Mouse (Mus musculus): ENCODE measurements around the gene Slc7a11. TPM values are rescaled to one million over a fixed set of nuclear protein-coding genes. Genes with fewer than 3 reads are reported as not detected.

Slc7a11 gene
- total RNA-seq (2014; fragmentation: Nextera tagmentation) (0.38 and 0.44 TPM in 2 replicates), total RNA-seq (2017) (0.87 and 0.98 TPM in 2 replicates), polyA plus RNA-seq (2012) (0.03 and 0.04 TPM in 2 replicates)

DNA sequence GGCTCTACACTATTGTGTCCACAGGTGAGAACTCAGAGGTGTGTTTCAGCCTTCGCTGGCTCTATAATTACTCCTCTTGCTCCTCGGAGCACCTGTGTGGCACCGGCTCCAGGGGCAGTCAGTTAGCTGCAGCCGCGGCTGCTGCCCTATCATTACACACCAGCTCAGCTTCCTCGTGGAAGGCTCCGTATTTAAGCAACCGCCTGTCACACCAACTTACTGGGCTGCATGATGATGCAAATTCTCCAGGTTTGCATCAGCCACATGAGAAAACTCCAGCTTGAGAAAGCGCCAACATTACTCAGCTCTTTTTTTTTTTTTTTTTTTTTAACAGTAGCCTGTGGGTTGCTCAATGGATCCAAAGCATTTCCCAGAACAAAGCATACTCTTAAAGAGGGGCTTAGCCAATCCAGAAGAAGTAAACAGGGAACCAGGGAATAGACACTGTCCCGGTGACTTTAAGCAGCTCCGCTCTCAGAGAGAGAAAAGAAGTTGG is at the start of gene Slc7a11:
Slc7a11 (minus strand) TSS at position 194 of the 496 bp plus-strand sequence.
- peak within 1 kb of the TSS; percentile 52; the same call in 1 of the 2 replicates for H3K4me3 ChIP-seq (ENCODE audit: low read depth, low read length)
- peak; percentile 55 for ATAC-seq (ENCODE audit: extremely low read depth, insufficient number of reproducible peaks, low FRiP score, poor library complexity, severe bottlenecking)
- no peaks in the 10 kb centered on the region for H3K9me3 ChIP-seq (replicated peaks)
- no peaks in the 10 kb centered on the region for H3K27me3 ChIP-seq (ENCODE audit: insufficient read depth, low read length)
- no peaks in the 10 kb centered on the region for H3K36me3 ChIP-seq (replicated peaks)
- TF ChIP-seq GATA2 (IDR thresholded peaks at IDR 0.05; ENCODE audit: borderline replicate concordance, low read depth, low read length) = no peak
- TF ChIP-seq TAL1 (conservative IDR thresholded peaks at IDR 0.05; ENCODE audit: low read depth, low read length) = no peak
- TF ChIP-seq CTCF (IDR thresholded peaks at IDR 0.05; ENCODE audit: low read depth, low read length) = no peak
- TF ChIP-seq POLR2AphosphoS5 (IDR thresholded peaks at IDR 0.05; ENCODE audit: insufficient replicate concordance, low read depth, low read length) = no peak
- no peak for TF ChIP-seq GATA1 (IDR thresholded peaks at IDR 0.05; ENCODE audit: borderline replicate concordance, low read length)
- no peak for DNase-seq (ENCODE audit: low spot score)
- H3K4me1 ChIP-seq (ENCODE audit: insufficient read depth, low read depth, low read length) = no peaks in the 10 kb centered on the region

DNA sequence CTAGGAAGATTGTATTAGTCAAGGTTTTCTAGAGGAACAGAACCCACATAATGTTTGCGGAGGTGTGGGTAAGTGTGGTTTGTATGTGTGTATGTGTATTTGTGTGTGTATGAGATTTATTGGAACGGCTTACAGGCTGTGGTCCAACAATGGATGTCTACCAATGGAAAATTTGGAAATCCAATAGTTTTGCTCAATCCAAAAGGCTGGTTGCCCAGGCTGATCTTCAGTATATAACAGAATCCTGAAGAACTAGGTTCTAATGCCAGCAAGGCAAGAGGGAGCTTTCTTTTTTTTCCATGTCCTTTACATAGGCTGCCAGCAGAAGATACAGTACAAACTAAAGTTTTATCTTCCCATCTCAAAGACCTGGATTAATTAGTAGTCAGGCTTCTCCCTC is 48.3 kb upstream of the Slc7a11 start:
- DNase-seq (ENCODE audit: low spot score) (no peak), ATAC-seq (ENCODE audit: extremely low read depth, insufficient number of reproducible peaks, low FRiP score, poor library complexity, severe bottlenecking) (no peak)
- H3K4me3 ChIP-seq (ENCODE audit: low read depth, low read length) = no peak overlapping the region
- H3K27me3 ChIP-seq (ENCODE audit: insufficient read depth, low read length) = no peaks in the 10 kb centered on the region
- H3K9me3 ChIP-seq (replicated peaks) = no peaks in the 10 kb centered on the region
- TF ChIP-seq GATA1 (IDR thresholded peaks at IDR 0.05; ENCODE audit: borderline replicate concordance, low read length) (no peak), TAL1 (conservative IDR thresholded peaks at IDR 0.05; ENCODE audit: low read depth, low read length) (no peak), POLR2AphosphoS5 (IDR thresholded peaks at IDR 0.05; ENCODE audit: insufficient replicate concordance, low read depth, low read length) (no peak)
- H3K36me3 ChIP-seq (replicated peaks) = no peaks in the 10 kb centered on the region
- H3K4me1 ChIP-seq (ENCODE audit: insufficient read depth, low read depth, low read length) = no peaks in the 10 kb centered on the region

DNA sequence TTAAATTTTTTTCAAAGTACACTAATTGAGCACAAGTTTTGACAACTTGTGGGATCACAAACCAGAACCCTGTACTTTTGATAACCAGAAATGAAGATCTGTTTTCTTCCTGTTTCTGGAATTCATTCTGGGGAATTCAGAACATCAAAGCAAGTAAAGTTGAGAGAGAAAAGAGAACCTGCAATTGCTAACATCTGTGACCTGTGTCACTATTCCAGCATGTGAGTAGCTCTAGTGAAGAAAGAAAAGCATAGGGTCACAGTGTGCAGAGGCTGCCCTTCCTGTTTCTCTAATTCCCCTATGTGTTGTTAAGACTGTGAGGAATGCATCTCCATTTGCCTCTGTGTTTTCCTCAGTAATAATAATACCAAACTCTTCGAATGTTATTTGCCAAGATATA is 40.7 kb upstream of the Slc7a11 start:
- H3K27me3 ChIP-seq (ENCODE audit: insufficient read depth, low read length) = no peaks in the 10 kb centered on the region
- no peaks in the 10 kb centered on the region for H3K9me3 ChIP-seq (replicated peaks)
- H3K36me3 ChIP-seq (replicated peaks) = no peaks in the 10 kb centered on the region
- no peak for ATAC-seq (ENCODE audit: extremely low read depth, insufficient number of reproducible peaks, low FRiP score, poor library complexity, severe bottlenecking)
- no peaks in the 10 kb centered on the region for H3K4me1 ChIP-seq (ENCODE audit: insufficient read depth, low read depth, low read length)
- no peak overlapping the region for H3K4me3 ChIP-seq (ENCODE audit: low read depth, low read length)
- no peak for TF ChIP-seq CTCF (IDR thresholded peaks at IDR 0.05; ENCODE audit: low read depth, low read length)
- TF ChIP-seq POLR2AphosphoS5 (IDR thresholded peaks at IDR 0.05; ENCODE audit: insufficient replicate concordance, low read depth, low read length) = no peak
- no peak for TF ChIP-seq GATA2 (IDR thresholded peaks at IDR 0.05; ENCODE audit: borderline replicate concordance, low read depth, low read length)
- no peak for TF ChIP-seq TAL1 (conservative IDR thresholded peaks at IDR 0.05; ENCODE audit: low read depth, low read length)
- TF ChIP-seq GATA1 (IDR thresholded peaks at IDR 0.05; ENCODE audit: borderline replicate concordance, low read length) = no peak
- no peak for DNase-seq (ENCODE audit: low spot score)

DNA sequence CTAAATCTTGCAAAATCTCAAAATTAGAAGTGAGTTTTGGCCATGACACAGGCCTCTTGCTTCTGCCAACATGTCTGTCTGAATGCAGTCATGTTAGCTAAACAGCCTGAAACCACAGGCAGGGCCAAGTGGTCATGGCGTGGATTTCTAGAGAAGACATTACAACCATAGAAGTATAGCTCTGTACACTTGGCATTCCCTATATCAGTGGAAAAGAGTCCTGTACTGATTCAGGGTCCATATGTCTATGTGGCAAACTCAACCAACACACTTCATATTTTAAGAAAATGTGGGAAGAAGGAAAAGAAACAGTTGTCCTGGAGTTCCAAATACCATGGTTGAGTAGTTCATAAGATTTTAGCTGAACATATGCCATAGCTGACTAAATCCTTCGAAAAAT is 18.8 kb upstream of the Slc7a11 start:
- Histone ChIP-seq H3K4me1 (ENCODE audit: insufficient read depth, low read depth, low read length) (no peaks in the 10 kb centered on the region), H3K4me3 (ENCODE audit: low read depth, low read length) (no peak overlapping the region), H3K27me3 (ENCODE audit: insufficient read depth, low read length) (no peaks in the 10 kb centered on the region), H3K36me3 (replicated peaks) (no peaks in the 10 kb centered on the region), H3K9me3 (replicated peaks) (no peaks in the 10 kb centered on the region; the same call in 1 of the 2 replicates)
- TF ChIP-seq POLR2AphosphoS5 (IDR thresholded peaks at IDR 0.05; ENCODE audit: insufficient replicate concordance, low read depth, low read length) (no peak), GATA1 (IDR thresholded peaks at IDR 0.05; ENCODE audit: borderline replicate concordance, low read length) (no peak)
- DNase-seq (ENCODE audit: low spot score) = no peak
- no peak for ATAC-seq (ENCODE audit: extremely low read depth, insufficient number of reproducible peaks, low FRiP score, poor library complexity, severe bottlenecking)

DNA sequence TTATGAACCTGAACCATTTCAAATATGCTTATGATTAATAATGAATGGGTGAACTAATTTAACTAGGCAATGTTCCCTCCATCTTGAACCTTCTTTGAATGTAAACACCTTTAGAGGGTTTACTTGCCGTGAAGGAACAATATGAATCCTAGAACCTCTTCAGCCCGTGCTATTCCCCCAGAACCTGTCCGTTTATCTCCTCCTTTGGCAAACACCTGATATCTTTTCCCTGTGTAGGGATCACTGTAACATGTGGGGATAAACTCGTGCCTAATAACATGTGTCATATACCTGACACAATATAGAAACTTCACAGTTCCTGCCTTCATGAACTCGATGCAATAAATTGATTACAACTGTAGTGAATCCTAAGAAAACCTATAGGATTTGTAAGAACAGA is 13.7 kb upstream of the Slc7a11 start:
- Histone ChIP-seq H3K9me3 (replicated peaks) (no peaks in the 10 kb centered on the region; the same call in 1 of the 2 replicates), H3K4me1 (ENCODE audit: insufficient read depth, low read depth, low read length) (no peaks in the 10 kb centered on the region), H3K4me3 (ENCODE audit: low read depth, low read length) (no peak overlapping the region), H3K36me3 (replicated peaks) (no peaks in the 10 kb centered on the region), H3K27me3 (ENCODE audit: insufficient read depth, low read length) (no peaks in the 10 kb centered on the region)
- DNase-seq (ENCODE audit: low spot score) (no peak), ATAC-seq (ENCODE audit: extremely low read depth, insufficient number of reproducible peaks, low FRiP score, poor library complexity, severe bottlenecking) (no peak)
- TF ChIP-seq TAL1 (conservative IDR thresholded peaks at IDR 0.05; ENCODE audit: low read depth, low read length) (no peak), GATA2 (IDR thresholded peaks at IDR 0.05; ENCODE audit: borderline replicate concordance, low read depth, low read length) (no peak), POLR2AphosphoS5 (IDR thresholded peaks at IDR 0.05; ENCODE audit: insufficient replicate concordance, low read depth, low read length) (no peak), CTCF (IDR thresholded peaks at IDR 0.05; ENCODE audit: low read depth, low read length) (no peak), GATA1 (IDR thresholded peaks at IDR 0.05; ENCODE audit: borderline replicate concordance, low read length) (no peak)

DNA sequence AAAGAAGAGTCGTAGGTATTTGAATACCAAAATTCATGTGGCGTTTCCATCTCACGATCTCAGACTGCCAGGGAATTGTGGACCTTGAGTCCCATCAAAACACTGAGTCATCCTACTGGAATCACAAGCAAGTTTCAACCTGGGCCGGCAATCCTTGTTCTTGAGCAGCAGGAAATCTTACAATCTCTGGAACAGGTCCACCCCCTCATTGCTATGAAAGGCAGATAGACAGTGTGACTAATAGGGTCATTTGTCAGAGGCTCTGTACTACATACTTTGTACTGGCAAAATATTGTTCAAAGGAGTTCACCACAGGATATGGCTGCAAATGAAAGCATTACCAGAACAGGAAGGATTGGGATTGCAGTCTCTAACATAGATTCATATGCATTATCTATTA is 13.2 kb upstream of the Slc7a11 start:
- no peaks in the 10 kb centered on the region; the same call in 1 of the 2 replicates for H3K9me3 ChIP-seq (replicated peaks)
- H3K4me1 ChIP-seq (ENCODE audit: insufficient read depth, low read depth, low read length) = no peaks in the 10 kb centered on the region
- DNase-seq (ENCODE audit: low spot score) (no peak), ATAC-seq (ENCODE audit: extremely low read depth, insufficient number of reproducible peaks, low FRiP score, poor library complexity, severe bottlenecking) (no peak)
- H3K4me3 ChIP-seq (ENCODE audit: low read depth, low read length) = no peak overlapping the region
- H3K36me3 ChIP-seq (replicated peaks) = no peaks in the 10 kb centered on the region
- TF ChIP-seq POLR2AphosphoS5 (IDR thresholded peaks at IDR 0.05; ENCODE audit: insufficient replicate concordance, low read depth, low read length) (no peak), GATA1 (IDR thresholded peaks at IDR 0.05; ENCODE audit: borderline replicate concordance, low read length) (no peak), CTCF (IDR thresholded peaks at IDR 0.05; ENCODE audit: low read depth, low read length) (no peak), GATA2 (IDR thresholded peaks at IDR 0.05; ENCODE audit: borderline replicate concordance, low read depth, low read length) (no peak), TAL1 (conservative IDR thresholded peaks at IDR 0.05; ENCODE audit: low read depth, low read length) (no peak)
- H3K27me3 ChIP-seq (ENCODE audit: insufficient read depth, low read length) = no peaks in the 10 kb centered on the region
